Mouse (Mus musculus): Measurements from ENCODE around the gene Frs2.

DNA sequence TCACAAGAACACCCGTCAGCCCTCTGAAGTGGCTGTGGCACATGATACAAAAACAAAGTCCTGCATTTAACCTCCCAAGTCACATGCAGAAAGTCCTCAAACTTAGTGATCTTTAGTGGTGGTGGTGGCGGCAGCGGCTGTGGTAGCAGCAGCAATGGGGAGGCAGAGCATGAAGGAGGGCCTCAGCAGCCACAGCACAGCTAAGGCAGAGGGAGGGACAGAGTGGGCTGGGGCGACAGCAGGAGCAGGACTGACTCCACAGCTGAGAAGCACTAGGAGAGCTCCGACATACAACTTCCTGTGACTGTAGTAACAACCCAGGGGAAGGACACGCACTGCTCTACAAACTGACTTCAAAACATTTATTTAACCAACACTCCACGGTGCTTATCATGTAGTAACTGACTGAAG is 29.9 kb downstream of the Frs2 start:
- TF ChIP-seq CTCF (IDR thresholded peaks at IDR 0.05; ENCODE audit: borderline replicate concordance, insufficient read depth, low read depth, low read length) (no peak), POLR2A (IDR thresholded peaks at IDR 0.05; ENCODE audit: borderline replicate concordance, insufficient read depth, low read length) (no peak)

All from cerebellum, adult 2 months (tissue).